Mouse (Mus musculus) heart, postnatal 10 days (tissue): ENCODE data around the gene Exoc3l4. TPM values are rescaled to one million over a fixed set of nuclear protein-coding genes. Genes with fewer than 3 reads are reported as not detected.

Experiments used
- DNase-seq, 2 experiments: peaks; one replicate each; pipeline ENCODE4 v3.0.0; 2021
- intact Hi-C: fragments of 180-260 bp; cut with DNase I; formaldehyde crosslinking; loops from one replicate; pipeline ENCODE4 v1.15.1; 2025
- total RNA-seq, 2 experiments: library from RNA; stranded (reverse); gene quantifications; 2 replicates each; pipeline ENCODE4 v1.2.3; 2021

Gene Exoc3l4
- total RNA-seq, 2 experiments from 2014 or later, result 5.3 to 8.3 TPM

DNA sequence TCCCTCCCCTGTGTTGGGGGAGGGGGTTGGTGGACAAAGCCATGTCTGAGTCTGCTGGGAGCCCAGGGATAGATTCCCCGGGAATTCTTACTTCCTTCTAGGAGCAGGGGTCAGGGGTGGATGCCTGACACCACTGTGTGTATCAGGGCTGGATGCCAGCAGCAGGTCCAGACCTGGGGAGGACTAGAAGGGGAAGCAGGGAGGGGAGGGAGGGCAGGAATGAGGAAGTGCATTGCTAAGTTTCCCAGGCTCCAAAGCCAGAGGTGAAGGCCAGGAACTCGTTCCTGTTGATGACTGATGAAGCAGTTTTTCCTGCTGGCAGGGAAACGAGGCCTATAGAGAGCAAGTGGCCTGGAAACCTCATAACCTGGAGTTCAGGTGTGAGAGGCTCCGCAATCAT is 15.3 kb downstream of the Exoc3l4 start:
- DNase-seq, result peak in 1 of 2 experiments; percentile 21
- intact Hi-C loops, result no loop called here

DNA sequence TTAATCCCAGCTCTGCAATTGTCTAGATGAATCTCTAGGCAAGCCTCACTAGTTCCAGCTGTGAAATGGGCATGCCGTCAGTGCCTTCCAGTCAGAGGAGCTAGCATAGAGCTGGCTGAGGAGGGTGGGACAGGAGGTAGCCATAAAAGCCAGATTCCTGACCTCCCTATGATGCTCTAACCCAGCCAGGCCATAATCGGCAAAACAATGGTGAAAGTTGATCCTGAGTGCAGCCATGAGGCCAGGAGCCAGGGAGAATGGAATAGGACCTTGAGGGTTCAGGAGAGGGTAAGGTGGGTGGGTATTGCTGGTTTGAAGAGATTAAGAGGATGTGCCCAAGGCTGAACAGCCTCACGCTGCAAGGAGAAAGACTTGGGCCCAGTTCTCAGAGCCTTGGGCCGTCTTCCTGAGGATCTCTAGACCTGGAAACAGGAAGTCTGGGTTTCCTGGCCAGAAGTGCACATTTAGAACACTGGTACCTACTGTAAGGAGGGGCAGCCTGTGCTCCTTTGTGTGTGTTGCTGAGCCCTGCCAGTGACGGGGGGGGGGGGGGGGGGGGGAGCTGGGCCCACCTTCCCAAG is 16.0 kb downstream of the Exoc3l4 start:
- DNase-seq, result no peak
- intact Hi-C loops, result no loop called here

DNA sequence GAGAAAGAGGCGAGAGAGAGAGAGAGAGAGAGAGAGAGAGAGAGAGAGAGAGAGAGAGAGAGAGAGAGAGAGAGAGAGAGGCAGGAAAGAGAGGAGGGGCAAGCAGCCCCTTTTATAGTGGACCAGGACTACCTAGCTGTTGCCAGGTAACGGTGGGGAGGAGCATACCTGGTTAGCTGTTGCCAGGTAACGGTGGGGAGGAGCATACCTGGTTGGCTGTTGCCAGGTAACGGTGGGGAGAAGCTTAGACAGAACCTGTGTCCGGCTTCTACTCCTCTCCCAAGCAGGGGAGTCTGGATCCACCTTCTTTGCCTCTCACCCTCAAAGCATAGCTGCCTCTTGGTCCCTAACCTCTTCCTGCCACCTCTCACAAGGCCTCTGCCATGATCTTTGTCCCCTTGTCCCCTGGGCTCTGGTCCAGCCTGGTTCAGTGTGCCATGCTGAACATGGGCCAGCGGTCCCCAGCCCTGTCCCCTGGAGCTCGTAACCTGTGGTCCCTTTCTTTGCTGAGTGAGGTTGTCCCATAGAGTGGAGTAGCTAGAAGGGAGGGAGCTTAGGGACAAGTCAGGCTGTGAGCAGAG is 17.4 kb downstream of the Exoc3l4 start:
- intact Hi-C loops, result no loop called here
- DNase-seq, result peak in 1 of 2 experiments; percentile 30

DNA sequence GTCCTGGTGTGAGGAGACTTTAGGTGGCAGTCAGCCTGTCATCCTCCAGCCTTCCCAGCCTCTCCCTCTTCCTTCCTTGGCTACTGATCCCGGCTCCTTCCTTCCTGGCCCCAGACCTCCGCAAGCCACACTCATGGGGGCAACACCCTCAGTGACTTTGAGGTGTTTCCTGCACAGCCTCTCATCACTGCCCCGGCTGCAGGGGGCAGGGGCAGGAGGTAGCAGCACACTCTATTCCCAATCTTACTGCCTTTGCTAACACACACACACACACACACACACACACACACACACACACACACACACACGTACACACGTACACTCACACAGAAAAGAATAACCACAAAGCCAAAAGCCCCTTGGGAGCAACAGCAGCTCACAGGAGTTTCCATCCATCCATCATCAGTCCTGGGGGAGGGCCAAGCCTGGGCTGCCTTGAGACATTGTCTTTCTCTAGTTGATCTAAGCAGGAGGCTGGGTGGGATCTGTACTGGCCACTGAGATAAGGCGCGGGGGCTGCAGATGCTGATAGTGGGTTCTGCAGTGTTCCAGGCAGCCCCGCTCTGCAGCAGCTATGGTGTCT is 18.0 kb downstream of the Exoc3l4 start:
- intact Hi-C loops, result no loop called here
- peak; percentile 56 to 64 for DNase-seq

DNA sequence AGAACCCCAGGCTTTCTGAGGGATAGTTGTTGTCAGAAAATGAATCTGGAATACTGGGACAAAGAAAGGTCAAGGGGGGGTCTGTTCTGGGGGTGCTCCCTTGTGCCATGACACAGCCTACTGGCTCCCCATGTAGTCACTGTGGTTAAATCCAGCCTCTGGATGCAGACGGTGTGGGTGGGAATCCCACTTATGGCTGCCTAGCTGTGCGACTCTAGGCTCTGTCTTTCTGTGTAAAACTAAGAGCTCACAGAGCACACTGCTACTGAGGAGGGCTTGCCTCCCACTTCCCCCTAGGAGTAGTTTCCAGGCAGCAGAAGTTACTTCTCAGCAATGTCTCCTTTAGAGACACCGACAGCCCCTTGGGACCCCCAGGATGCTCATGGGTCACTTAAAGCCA is 19.4 kb downstream of the Exoc3l4 start:
- intact Hi-C loops, result no loop called here

DNA sequence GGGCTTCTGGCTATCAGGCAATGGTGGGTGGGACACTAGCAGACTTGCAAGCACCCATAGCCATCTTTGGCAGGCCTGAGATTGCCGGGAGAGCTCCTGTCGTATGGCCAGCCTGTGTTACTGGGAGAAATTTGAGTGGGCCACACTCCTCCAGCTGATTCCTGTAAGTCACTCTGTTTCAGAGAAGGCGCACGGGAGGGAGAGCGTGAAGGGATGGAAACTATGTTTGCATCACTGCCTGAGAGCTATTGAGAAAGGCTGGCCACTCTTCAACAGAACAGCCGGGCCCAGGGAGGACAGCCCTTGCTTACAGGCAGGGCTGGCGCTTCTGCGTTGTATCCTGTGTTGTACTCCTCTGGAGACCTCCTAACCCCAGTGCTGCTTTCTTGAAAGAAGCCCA is 19.8 kb downstream of the Exoc3l4 start:
- peak; percentile 58 for DNase-seq
- intact Hi-C loops, result no loop called here

More for the DNA sequence above, 19.4 kb downstream of the Exoc3l4 start:
- DNase-seq, result no peak

DNA sequence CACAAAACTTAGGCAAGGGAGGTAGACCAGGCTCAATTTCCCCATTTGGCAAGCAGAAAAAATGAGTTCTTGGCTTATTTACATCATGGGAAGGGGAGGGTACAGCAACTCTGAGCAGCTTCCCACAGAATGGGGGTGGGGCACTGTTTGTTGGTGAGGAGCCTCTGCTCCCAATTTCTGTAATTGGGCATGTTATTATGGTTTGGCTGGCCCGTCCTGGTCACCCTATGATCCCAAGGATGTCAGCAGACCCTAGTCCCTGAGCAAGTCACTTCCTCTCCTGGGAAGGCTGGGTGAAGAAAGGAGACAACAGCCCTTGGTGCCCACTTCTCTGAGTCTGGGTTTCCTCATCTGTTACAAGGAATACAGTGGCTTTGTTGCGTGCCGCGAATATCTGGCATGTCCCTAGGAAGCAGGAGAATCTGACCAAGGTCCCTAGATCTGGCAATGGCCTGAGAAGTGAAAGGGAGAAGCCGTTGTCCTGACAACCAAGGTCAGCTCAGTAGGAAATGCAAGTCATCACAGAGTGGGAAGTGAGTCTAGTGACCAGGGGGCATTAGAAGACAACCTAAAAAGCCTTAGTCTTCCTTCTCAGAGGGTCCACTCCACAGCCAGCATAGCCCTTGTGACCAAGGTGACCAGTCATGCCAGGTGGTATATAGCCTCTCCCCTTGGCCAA is 20.5 kb downstream of the Exoc3l4 start:
- intact Hi-C loops, result no loop called here
- peak in 1 of 2 experiments; percentile 29 for DNase-seq

DNA sequence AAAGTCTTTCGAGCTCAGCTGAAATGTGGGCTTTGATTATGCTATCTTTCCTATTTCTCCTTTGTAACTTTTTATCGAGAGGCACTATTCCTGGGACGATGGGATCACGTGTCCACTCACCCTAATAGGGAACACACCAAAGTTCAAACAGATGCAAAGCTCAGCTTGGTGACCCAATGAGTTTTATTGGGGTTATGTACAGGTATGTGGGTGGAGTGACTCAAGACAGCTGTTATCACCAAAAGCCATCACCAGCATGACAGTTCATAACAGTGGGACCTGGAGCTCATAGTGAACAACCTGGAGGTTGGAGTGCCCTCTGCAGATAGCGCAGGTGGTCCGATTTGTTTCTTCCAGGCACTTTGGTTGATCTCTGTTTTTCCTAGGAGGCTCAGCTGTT is 22.0 kb downstream of the Exoc3l4 start:
- DNase-seq, result no peak
- intact Hi-C loops, result no loop called here

DNA sequence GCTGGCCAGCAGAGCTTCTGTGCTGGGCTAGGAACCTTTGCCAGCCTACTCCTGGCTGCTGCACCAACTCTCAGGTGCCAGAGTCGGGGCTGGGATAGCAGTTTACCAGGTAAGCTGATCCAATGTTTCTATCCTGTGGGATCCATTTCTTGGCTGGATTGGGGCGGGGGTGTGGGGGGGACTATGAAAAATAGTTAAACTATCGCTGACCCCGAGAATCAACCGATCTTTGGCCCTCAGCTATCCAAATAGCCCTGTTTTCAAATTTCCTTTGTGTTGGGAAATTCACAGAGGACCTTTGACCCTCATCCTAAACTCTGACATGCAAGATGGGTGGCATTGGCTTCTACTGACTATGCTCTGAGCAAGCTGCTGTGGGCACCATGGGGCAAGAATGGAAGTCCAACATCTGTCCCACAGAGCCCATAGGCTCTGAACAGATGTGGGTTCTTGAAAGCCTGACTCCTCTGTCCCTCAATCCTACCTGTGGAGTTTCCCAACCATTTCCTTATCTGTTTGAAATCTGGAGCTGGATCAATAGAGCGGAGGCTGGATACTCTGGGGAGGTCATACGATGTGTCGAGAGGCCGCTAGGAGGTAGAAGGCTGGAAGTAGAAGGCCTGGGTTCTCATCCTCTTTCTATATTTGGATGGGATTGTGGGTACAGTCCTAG is 24.0 kb downstream of the Exoc3l4 start:
- no peak for DNase-seq
- intact Hi-C loops, result no loop called here

DNA sequence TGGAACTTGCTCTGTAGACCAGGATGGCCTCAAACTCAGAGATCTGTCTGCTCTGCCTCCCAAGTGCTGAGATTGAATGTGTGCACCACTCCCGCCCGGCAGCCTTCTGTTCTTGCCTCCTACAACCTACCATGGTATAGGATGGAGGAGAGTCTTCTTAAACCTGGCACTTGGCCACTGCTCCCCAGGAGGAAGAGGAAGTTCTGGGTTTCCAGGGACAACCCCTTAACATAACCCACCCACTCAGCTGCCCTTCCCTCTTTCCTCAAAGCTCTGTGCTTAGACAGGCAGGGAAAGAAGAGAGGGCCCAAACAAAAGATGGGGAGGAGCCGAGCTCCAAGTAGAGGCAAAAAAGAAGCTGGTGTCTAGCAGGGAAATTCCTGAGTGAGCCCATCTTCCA is 24.7 kb downstream of the Exoc3l4 start:
- DNase-seq, result no peak
- intact Hi-C loops, result no loop called here

DNA sequence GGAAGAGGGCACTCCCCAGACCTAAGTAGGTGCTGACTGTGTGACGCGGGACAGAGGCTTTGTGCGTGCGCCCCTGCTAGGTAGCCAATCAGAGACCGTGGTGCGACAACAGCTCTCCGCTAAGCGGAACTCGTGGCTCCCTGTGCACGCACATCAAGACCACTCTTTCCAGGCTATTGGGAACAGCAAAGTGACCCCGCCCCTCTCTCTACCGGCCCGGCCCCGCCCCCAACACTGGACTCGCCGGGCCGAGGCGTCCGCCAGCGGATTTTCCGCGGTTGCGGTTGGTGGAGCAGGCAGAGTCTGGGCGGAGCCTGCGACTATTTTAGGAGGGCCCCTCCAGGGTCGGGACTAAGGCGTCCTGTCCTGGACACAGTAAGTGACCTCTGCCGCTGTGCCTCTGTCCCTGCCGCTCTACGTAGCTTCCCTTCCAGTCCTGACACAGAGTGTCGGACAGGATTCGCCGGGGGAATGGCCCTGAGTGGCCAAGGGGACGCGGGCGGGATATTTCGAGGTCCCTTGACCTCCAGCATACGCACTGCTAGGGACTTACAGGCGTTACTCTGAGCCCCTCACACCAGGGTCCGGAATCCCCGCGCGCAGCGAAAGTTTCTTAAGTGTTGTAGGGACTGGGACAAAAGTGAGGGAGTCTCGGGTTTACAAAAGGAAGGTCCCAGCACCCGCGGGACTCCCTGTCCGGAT is 25.6 kb downstream of the Exoc3l4 start, which contains the start of gene Tnfaip2:
TSS of gene Tnfaip2 (plus strand) at position 161 of the 702 bp plus-strand sequence.
- DNase-seq, result peak; percentile 91 to 92
- intact Hi-C loops, result no loop called here

DNA sequence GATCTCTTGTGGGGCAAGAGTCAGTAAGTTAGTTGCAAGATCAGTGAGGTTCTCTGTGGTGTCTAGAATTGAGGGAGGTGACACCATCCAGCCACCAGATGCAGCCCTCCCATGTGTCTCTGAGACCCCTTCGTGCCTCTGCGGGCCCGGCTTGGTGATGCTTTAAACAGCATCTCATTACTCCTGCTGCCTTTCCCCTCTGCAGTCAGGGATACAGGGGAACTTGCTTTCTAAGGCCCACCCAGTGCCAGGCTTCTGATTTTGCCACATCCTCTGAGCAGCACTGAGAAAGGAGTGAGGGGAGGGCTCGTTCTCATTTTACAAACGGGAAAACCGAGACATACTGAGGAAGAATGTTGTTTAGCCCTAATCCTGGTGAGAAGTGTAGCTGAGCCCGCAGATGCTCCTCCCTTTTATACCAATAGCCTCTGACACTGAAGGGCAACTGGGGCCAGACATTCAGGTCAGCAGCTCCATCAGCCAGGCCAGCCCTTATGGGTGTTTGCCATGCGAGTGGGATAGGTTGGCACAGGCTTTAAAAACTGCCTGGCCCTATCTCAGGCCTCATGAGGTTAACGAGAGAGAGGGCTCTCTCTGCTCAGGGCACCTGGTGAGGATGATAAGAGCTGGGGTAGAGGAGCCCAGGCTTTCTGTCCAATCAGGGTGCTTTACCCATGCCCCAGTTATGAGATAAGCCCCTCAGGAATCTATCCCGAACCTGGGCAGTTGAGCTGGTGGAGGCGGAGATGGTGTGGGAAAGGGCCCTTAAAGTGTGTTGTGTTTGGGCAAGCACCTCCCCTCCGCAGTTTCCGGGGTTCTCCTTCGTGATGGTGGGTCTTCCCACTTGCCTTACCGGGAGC is 26.4 kb downstream of the Exoc3l4 start:
- peak; percentile 79 to 80 for DNase-seq
- intact Hi-C loops, result no loop called here

DNA sequence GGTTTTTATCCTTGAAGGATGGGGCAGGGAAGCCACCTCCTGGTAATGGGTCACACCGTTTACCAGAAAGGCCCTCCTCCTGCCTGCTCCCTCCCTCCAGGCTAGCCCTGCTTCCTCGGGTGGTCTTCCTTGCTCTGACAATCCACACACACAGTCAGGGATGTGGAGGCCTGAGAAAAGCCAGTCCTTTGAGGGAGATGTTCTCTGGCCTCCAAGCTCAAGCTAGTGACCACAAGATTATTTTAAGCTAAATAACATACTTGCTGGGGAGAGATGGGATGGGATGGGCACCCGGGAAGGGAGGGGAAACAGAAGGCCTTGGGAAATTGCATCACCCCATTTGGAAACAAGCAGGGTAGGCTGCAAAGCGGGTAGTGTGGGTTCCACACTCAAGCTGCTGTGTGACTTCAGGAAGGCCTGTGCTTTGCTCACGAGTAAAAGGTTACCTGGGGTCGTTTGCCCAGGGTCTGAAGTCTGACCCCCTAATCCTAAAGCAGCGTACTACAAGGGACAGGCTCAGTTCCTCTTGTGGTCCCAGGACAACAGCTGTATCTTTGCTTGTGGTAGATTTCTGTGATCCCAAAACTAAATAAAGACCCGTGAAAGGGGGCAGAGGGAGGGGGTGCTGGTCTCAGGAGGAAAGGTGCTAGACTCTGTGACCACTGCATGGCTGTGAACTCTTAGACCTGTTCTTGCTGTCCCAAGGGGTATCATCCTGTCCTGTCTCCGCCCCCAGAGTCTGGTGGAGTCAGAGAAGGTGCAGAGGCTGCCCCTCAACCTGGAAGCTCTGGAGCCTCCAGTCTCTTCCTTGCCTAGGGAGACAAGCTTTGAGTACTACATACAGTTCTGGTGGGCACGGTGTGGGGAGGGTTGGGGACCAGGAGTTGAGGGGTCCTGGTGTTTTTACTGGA is 27.4 kb downstream of the Exoc3l4 start:
- intact Hi-C loops, result no loop called here
- no peak for DNase-seq

DNA sequence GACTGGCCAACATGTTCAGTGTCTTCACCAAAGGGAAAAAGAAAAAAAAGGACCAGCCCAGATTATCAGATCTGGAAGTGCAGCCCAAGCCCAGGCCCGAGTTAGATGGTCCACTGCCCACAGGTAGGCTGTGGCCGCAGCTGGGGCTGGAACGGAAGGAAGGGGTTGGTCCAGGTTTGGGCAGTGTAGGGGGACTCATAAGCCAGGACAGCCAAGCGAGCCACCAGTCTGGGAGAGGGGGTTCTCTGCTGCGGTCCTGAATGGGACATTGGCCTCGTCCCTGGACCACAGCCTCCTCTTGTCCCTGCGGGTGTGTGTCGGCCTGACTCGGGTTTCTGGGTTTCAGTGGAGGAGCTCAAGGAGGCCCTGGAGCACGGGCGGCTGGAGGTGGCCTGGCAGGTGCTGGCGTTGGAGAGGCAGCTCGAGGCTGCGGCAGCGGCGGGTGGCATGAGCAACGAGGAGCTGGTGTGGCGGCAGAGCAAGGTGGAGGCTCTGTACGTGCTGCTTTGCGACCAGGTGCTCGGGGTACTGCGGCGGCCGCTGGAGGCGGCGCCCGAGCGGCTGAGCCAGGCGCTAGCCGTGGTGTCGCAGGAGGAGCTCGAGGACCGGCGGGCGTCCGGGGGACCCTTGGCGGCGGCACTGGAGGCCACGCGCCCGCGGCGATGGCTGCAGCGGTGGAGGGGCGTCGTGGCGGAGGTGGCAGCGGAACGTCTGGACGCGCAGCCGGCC is 28.5 kb downstream of the Exoc3l4 start:
- intact Hi-C loops, result no loop called here
- DNase-seq, result no peak

DNA sequence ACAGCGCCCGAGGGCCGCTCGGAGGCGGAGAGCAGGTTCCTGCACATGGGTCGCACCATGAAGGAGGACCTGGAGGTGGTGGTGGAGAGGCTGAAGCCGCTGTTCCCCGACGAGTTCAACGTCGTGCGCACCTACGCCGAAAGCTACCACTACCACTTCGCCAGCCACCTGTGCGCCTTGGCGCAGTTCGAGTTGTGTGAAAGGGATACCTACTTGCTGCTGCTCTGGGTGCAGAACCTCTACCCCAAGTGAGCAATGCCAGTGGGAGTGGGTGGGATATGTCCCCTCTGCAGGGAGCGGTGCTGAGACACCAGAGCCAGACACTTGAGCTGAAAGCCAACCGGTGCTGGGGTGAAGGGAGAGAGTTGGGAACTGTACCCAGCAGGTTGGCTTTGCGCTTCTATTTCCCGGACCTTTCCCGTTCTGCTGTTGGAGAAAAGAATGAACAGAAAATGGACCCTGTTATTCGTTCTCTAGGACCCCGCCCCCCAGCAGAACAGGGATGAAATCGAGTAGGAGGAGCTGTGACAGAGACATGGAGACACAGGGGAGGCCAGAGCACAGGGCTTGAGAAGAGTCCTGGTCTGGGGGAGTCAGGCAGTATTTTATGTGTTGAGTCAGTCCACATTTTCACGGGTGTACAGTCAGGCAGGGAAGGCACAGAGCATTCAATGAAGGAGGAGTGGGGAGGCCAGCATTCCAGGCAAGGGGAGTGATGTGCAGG is 29.2 kb downstream of the Exoc3l4 start:
- DNase-seq, result no peak
- intact Hi-C loops, result no loop called here

DNA sequence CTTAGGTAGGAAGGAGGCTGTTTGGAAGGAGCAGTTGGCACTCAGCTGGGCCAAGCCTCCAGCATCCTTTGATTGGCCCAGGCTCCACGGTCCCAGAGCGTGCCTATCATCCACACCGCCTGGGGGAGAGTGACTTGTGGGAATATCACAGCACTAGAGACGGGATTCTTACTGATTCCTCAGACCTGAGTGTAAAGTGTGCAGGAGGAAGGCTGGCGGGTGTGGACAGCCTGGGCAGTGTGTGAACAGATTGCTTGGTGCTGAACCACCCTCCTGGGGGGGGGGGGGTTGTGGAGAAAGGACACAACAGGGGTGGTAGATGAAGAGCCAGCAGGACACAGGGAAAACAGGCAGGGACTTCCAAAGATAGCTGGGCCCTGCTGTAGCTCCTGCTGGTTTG is 29.9 kb downstream of the Exoc3l4 start:
- DNase-seq, result no peak
- intact Hi-C loops, result no loop called here

DNA sequence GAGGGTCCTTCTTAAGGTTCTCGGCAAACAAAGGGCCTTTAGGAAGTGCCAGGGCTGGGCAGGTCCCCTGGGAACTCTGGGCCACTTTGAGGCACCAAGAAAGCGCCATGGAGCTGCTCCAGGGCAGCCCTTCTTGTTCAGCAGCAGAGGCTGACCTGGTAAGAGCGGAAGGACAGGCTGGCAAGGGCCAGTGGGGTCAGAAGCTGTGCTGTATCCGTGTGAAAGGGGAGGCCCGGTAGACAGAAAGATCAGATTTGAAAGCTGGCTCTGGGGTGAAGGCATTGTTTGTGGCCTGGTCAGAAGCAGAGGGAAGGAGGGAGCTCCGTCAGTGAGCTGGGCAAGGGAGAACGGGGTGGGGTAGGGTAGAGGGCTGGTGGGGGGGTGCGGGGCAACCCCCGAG is 30.5 kb downstream of the Exoc3l4 start:
- no peak for DNase-seq

More for the DNA sequence above, 30.5 kb downstream of the Exoc3l4 start:
- intact Hi-C loops, result no loop called here
